Mouse (Mus musculus): Measurements from ENCODE around the gene Stra6. TPM values are rescaled to one million over a fixed set of nuclear protein-coding genes. Genes with fewer than 3 reads are reported as not detected.

Stra6 gene
- under 1 TPM; 0.18 to 0.69 TPM for total RNA-seq (2021)
- long read RNA-seq, experiment 1, partial matches to known transcripts, result 1 of 1 reads
- long read RNA-seq, experiment 1, other reads (novel, unspliced or antisense), result 0 of 1 reads
- long read RNA-seq, experiment 2, result 0 reads

GRCm38 (mm10) chr9:58063531-58063930, at the start of gene Stra6:
Stra6 (plus strand) TSS chr9:58063788.
- DNase-seq, result no peak
- intact Hi-C loops (cut with DNase I), result no loop called here

GRCm38 (mm10) chr9:58014393-58015160, 49.0 kb upstream of the Stra6 start:
- no peak for DNase-seq
- intact Hi-C loops (cut with DNase I), result no loop called here

- intact Hi-C loops (cut with DNase I), result no loop called here
- no peak for DNase-seq
Observed at GRCm38 (mm10) chr9:58015856-58016255, 47.7 kb upstream of the Stra6 start.

- intact Hi-C loops (cut with DNase I), result no loop called here
- DNase-seq, result no peak
Observed at GRCm38 (mm10) chr9:58016962-58017361, 46.6 kb upstream of the Stra6 start.

GRCm38 (mm10) chr9:58018385-58018784, 45.2 kb upstream of the Stra6 start:
- intact Hi-C loops (cut with DNase I), result no loop called here
- DNase-seq, result no peak

GRCm38 (mm10) chr9:58025995-58026394, 37.6 kb upstream of the Stra6 start:
- DNase-seq, result no peak
- intact Hi-C loops (cut with DNase I), result no loop called here

GRCm38 (mm10) chr9:58027426-58028180, 36.0 kb upstream of the Stra6 start:
- DNase-seq, result no peak
- intact Hi-C loops (cut with DNase I), result no loop called here

- DNase-seq, result no peak
- intact Hi-C loops (cut with DNase I), result no loop called here
Observed at GRCm38 (mm10) chr9:58028841-58029240, 34.7 kb upstream of the Stra6 start.

- no peak for DNase-seq
Observed at GRCm38 (mm10) chr9:58029635-58030034, 34.0 kb upstream of the Stra6 start.

GRCm38 (mm10) chr9:58031895-58032294, 31.7 kb upstream of the Stra6 start:
- no peak for DNase-seq
- intact Hi-C loops (cut with DNase I), result loop anchor here (10.0 kb wide), 1 partner anchor 343 kb away; the partner anchor contains the start of gene Tbc1d21

More at GRCm38 (mm10) chr9:58029635-58030034, 34.0 kb upstream of the Stra6 start:
- intact Hi-C loops (cut with DNase I), result loop anchor here (10.0 kb wide), 1 partner anchor 345 kb away; the partner anchor contains the start of gene Tbc1d21

GRCm38 (mm10) chr9:58035519-58035918, 28.1 kb upstream of the Stra6 start:
- intact Hi-C loops (cut with DNase I), result loop anchor here (10.0 kb wide), 1 partner anchor 339 kb away; the partner anchor contains the start of gene Tbc1d21
- no peak for DNase-seq

- no peak for DNase-seq
- intact Hi-C loops (cut with DNase I), result loop anchor here (10.0 kb wide), 1 partner anchor 339 kb away; the partner anchor contains the start of gene Tbc1d21
Observed at GRCm38 (mm10) chr9:58035951-58036698, 27.5 kb upstream of the Stra6 start.

GRCm38 (mm10) chr9:58036961-58037360, 26.6 kb upstream of the Stra6 start:
- DNase-seq, result no peak
- intact Hi-C loops (cut with DNase I), result loop anchor here (10.0 kb wide), 1 partner anchor 338 kb away; the partner anchor contains the start of gene Tbc1d21

- intact Hi-C loops (cut with DNase I), result loop anchor here (1.0 to 10.0 kb wide), 2 partner anchors 166 to 336 kb away; partner anchors contain the start of genes Islr, Islr2 and Tbc1d21
- DNase-seq, result peak; percentile 51 to 70
Observed at GRCm38 (mm10) chr9:58038500-58039168, 25.0 kb upstream of the Stra6 start.

- no peak for DNase-seq
- intact Hi-C loops (cut with DNase I), result no loop called here
Observed at GRCm38 (mm10) chr9:58040977-58041376, 22.6 kb upstream of the Stra6 start.

GRCm38 (mm10) chr9:58042391-58042790, 21.2 kb upstream of the Stra6 start:
- DNase-seq, result peak in 1 of 2 experiments; percentile 30
- intact Hi-C loops (cut with DNase I), result no loop called here

- DNase-seq, result peak; percentile 68 to 84
- intact Hi-C loops (cut with DNase I), result no loop called here
Observed at GRCm38 (mm10) chr9:58043496-58044017, 20.0 kb upstream of the Stra6 start.

GRCm38 (mm10) chr9:58044828-58045227, 18.8 kb upstream of the Stra6 start:
- intact Hi-C loops (cut with DNase I), result no loop called here
- DNase-seq, result no peak

- no peak for DNase-seq
- intact Hi-C loops (cut with DNase I), result no loop called here
Observed at GRCm38 (mm10) chr9:58045646-58046045, 17.9 kb upstream of the Stra6 start.

All from gastrocnemius, postnatal 36 days (tissue).